Mouse (Mus musculus): ENCODE measurements around the gene Cyp1a1.

GRCm38 (mm10) chr9:57659774-57660173 lies 28.0 kb upstream of the Cyp1a1 start:
- TF ChIP-seq POLR2A (IDR thresholded peaks at IDR 0.05; ENCODE audit: extremely low read depth, insufficient read depth, low read length) = no peak
- TF ChIP-seq CTCF (IDR thresholded peaks at IDR 0.05; ENCODE audit: low read depth, low read length) = peak; percentile 79
